Mouse (Mus musculus) liver, adult (tissue): ENCODE measurements around the gene Mettl26.

Source experiments
- GATA4 ChIP-seq: IDR thresholded peaks from 2 replicates; pipeline ENCODE4 v1.6.1; 2014; ENCODE audit warnings: mild to moderate bottlenecking, low read length; ENCODE audit not compliant: insufficient replicate concordance

The Mettl26 gene

GRCm38 (mm10) chr17:25833961-25834594, 40.8 kb upstream of the Mettl26 start:
- no peak for TF ChIP-seq GATA4

- no peak for TF ChIP-seq GATA4
Measured at GRCm38 (mm10) chr17:25834595-25835222, 40.2 kb upstream of the Mettl26 start.

- TF ChIP-seq GATA4 = no peak
Measured at GRCm38 (mm10) chr17:25835301-25835700, 39.6 kb upstream of the Mettl26 start.

- TF ChIP-seq GATA4 = no peak
Measured at GRCm38 (mm10) chr17:25835816-25836215, 39.1 kb upstream of the Mettl26 start.

- TF ChIP-seq GATA4 = no peak
Measured at GRCm38 (mm10) chr17:25836397-25837075, 38.3 kb upstream of the Mettl26 start.

- TF ChIP-seq GATA4 = no peak
Measured at GRCm38 (mm10) chr17:25837076-25837410, 37.8 kb upstream of the Mettl26 start, which contains the start of gene Rhbdl1. Rhbdl1 (minus strand) TSS chr17:25837295.

GRCm38 (mm10) chr17:25837533-25837932, 37.3 kb upstream of the Mettl26 start:
- TF ChIP-seq GATA4 = no peak

- no peak for TF ChIP-seq GATA4
Measured at GRCm38 (mm10) chr17:25838904-25839303, 36.0 kb upstream of the Mettl26 start.

GRCm38 (mm10) chr17:25839455-25840235, 35.2 kb upstream of the Mettl26 start:
- no peak for TF ChIP-seq GATA4

- no peak for TF ChIP-seq GATA4
Measured at GRCm38 (mm10) chr17:25840519-25840918, 34.4 kb upstream of the Mettl26 start.

GRCm38 (mm10) chr17:25841117-25841880, 33.6 kb upstream of the Mettl26 start, which contains the start of gene Gm20683:
Gm20683 (minus strand) TSS chr17:25841763.
- no peak for TF ChIP-seq GATA4

- no peak for TF ChIP-seq GATA4
Measured at GRCm38 (mm10) chr17:25842509-25842908, 32.4 kb upstream of the Mettl26 start.

- no peak for TF ChIP-seq GATA4
Measured at GRCm38 (mm10) chr17:25843122-25843521, 31.8 kb upstream of the Mettl26 start.

- TF ChIP-seq GATA4 = no peak
Measured at GRCm38 (mm10) chr17:25843636-25844395, 31.1 kb upstream of the Mettl26 start.
